Mouse (Mus musculus) adrenal gland, adult 18-20 months (tissue): ENCODE measurements at regions not wholly inside any gene's neighbourhood (a gene's known extent, or its start where the extent isn't known, plus 50 kb on each side); places are given as distances from the start of the nearest gene placed in this dataset.
A peak's percentile ranks its signal among the peaks of the same experiment; 100 is the strongest.

ENCODE experiments used
- DNase-seq, 2 experiments: peaks; one replicate each; pipeline ENCODE4 v3.0.0; 2021 to 2022; ENCODE audit warnings: low spot score in 2 of 2

DNA sequence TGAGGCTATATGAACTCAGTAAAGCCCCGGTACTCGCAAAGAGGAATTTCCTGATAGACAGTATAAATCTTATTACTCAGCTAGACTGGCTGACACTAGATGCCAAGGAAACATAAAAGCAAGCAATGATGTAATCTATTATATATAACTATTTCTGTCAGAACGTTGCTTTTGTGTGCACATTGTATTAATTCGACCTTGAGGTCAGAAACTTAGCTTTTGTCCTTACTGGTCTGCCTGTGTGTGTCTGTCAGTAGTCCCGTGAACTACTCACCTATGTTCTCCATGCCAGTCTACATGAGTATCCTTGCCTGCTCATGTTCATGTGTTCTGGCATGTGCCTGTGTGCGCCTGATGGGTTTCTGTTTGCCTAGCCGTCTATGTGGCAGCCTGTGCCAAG lies 70.5 kb downstream of the Tmx1 start:
- no peak for DNase-seq

GRCm38 (mm10) chr12:70524703-70525102 lies 71.8 kb downstream of the Tmx1 start:
- DNase-seq, result no peak

DNA sequence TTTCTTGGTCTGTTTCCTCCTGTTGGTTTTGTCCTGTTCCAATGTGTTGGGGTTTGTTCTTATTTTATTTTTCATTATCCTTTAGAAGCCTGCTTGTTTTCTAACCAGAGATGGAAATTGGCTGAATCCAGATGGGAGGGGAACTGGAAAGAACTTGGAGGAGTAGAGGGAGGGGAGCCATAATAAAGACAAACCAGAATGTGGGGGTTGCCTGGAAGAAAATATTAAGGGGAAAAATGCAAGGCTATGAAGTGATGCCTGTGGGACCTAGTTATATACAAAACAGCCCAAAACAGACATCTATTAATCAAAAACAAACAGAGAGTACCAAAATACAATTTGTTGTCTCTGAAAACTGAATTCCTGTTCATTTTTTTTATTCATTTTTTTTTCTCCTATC lies 78.8 kb downstream of the Tmx1 start:
- DNase-seq, result no peak

DNA sequence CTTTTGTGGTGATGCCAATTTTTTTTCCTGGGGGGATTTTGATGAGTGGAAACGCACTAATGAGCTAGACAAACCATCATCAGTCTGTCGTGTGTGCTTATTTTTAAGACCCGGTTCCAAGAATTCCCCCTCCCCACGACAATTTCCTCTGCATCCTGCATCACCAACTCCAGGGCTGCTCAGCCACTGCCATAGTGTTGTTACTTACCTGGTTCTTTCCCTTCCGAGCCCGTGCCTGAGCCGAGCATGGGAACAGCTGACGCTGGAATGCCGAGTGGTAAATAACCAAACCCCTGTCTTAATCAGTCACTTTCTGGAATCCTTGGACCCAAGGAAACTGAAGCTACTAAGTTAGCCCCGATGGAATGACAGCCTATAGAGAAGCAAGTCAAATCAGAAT lies 79.3 kb downstream of the Tmx1 start:
- DNase-seq, result no peak

DNA sequence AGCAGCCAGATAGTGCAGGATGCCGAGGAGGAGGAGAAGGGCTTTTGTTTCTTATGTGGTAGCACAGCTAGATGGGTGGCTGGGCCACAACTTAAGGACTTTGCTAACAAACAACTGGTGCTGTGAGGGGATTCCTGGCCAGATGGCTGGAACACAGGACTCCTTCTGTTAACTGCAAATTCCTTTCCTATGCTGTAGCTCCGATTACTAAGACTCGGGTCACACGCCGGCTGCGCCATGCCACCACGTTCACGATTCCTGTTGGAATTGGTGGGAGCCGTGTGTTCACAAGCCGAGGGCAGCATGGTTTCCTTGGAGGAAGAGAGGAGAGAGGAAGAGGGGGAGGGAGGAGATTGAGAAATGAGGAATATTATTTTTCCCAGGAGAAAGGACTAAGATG lies 79.9 kb downstream of the Tmx1 start:
- no peak for DNase-seq

DNA sequence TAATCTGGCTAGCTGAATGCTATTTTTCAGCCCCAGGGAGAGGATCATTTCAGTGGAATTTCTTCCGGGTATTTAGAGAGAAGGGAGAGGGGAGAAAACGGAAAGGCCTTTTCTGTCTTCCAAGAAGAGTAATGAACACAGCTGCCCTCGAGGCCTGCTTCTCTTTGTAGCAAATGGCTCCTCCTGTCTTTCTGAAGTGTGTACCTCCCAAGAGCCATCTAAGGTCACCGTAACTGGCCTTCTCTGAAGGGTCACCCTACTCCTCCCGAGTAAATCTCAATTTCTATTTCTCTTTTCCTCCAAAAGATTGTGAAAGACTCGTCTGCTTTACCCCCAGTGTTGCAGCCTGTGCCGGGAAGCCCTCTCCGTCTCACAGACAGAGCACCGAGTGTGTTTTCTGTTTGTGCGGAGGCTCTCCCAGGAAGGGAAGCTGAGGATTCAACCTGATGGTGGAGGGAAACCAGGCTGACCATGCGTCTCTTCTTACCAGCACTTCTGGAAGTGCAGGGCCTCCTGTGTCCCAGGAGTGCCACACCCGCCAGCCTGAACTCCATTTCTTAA lies 80.6 kb downstream of the Tmx1 start:
- no peak for DNase-seq

DNA sequence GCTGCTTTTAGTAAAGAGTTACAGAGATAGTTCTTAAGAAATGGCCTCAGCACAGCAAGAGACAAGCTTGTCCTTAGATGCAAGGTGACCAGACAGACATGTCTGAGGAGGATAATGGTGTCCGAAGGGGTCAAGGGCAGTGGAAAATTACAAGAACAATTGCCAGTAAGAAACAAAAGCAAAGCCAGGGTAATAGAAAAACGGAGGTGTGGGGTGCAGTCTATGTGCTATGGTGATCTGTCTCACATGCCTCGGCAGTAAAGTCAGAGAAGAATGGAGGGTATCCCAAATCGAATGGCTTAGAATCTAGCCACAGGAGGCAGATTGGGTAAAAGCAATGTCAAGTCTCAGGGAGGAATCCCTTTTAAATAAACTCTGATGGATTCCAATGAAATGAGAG lies 86.2 kb downstream of the Tmx1 start:
- DNase-seq, result no peak

DNA sequence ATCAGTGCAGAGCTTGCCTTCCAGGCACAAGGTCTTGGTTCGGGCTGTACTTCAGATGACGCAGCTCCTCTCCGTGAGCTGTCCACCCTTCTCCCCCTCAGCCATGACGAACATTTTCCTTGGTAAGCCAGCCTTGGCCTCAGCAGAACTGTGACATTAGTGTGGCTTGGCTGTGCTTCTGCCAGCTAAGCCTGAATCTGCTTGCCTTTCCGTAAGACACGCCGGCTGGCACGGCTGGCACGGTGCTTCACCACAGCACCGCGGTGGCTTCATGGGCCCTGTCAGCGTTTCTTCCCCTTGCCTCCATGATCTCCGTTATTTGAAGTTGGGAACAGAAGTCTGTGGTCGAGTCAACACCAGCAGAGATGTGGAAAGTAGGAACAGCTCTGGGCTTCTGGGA lies 87.0 kb downstream of the Tmx1 start:
- peak in 1 of 2 experiments; percentile 61 for DNase-seq

DNA sequence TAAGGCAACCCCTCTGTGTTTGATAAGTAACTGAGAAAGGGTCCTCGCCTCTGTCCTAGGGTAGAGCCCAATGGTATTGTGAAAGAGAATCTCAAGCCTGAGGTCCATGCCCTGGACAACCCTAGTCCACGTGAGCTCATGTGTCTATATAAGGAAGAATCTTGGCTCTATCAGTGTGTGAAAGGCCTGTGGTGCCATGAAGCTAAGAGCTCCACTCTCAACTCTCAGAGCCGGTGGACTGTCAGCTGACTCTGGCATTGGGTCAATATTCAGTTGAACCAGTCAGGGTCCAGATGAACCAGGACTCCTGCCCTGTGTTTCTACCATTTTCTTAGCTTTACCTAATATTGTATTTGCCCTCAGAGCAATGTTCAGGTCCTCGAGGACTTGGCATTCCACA lies 88.5 kb downstream of the Tmx1 start:
- DNase-seq, result no peak

DNA sequence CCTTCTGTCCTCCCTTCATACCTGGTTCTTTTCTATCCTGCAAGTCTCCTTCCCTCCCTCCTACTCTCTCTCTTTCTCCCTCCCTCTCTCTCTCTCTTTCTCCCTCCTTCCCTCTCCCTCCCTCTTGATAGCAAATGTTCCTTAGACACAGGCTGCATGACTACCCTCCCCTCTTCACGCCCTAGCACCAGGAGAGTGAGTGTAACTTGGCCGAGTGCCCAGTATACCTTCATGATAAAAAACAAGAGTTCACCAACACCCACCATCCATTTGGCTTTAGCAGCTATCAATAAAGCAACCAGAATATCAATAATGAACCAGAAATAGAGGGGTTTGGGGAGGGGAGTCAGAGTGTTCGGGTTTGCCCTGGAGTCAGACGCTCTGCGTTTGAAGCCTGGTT lies 90.4 kb downstream of the Tmx1 start:
- DNase-seq, result no peak

DNA sequence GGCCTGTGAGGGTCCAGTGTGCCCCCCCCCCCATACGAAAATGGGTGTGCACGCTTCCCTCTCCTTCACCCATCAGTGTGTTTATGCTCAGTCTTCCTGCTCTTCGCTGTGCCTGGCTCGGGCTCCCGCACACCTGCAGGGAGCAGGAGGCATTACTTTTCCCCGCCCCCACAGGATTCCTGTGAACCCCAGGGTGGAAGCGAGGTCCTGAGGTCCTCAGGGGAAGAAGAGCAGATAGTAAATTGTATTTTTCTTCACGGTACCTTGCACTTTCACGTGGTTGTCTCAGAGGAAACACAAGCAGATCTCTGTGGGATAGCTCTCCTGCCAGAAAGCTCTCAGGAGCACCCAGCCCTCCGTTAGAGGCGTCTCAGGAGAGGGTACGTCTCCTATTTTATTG lies 91.4 kb downstream of the Tmx1 start:
- DNase-seq, result no peak

DNA sequence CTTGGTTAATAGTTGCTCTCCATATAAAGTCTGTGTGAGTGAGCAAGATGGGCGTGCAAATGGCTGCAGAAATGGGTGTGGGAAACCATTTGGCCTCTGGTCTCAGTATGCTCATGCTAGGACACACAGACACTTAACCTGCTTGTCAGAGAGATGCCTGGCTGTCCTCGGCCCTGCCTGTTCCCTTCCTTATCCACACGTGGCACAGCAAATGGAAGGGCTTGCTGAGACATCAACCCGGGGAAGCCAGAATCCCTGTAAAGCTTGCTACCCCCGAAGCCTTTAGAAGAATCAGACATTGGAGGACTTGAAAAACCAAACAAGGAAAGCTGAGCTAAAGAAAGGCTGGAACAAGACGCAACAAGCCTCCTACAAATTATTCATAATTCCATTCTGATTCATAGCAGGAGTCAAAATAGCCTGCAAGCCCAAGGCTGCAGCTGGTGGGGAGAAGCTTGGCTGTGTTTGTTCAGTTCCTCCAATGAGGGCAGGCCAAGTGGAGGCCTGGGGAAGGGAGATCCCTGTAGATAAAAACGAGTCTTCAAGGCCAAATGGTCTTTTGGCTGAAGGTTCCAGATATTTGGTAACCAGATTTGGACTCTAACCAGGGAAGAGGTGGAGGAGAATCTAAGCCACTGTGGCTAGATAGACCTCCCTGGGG lies 92.1 kb downstream of the Tmx1 start:
- DNase-seq, result peak in 1 of 2 experiments; percentile 36

- no peak for DNase-seq
These were observed 94.3 kb downstream of the Tmx1 start for GRCm38 (mm10) chr12:70547199-70547598.

GRCm38 (mm10) chr12:70549296-70549695 lies 96.4 kb downstream of the Tmx1 start:
- DNase-seq, result no peak

GRCm38 (mm10) chr12:70553866-70554265 lies 101.0 kb downstream of the Tmx1 start:
- DNase-seq, result no peak

- DNase-seq, result no peak
These were observed 101.7 kb downstream of the Tmx1 start for GRCm38 (mm10) chr12:70554586-70554985.

- DNase-seq, result no peak
These were observed 102.8 kb downstream of the Tmx1 start for GRCm38 (mm10) chr12:70555723-70556122.

GRCm38 (mm10) chr12:70556820-70557219 lies 103.9 kb downstream of the Tmx1 start:
- DNase-seq, result no peak

- DNase-seq, result no peak
These were observed 110.6 kb downstream of the Tmx1 start for GRCm38 (mm10) chr12:70563446-70563845.

- no peak for DNase-seq
These were observed 122.8 kb downstream of the Tmx1 start for GRCm38 (mm10) chr12:70575665-70576064.

GRCm38 (mm10) chr12:70577769-70578168 lies 124.9 kb downstream of the Tmx1 start:
- DNase-seq, result no peak

GRCm38 (mm10) chr12:70579328-70579905 lies 126.5 kb downstream of the Tmx1 start:
- DNase-seq, result no peak

DNA sequence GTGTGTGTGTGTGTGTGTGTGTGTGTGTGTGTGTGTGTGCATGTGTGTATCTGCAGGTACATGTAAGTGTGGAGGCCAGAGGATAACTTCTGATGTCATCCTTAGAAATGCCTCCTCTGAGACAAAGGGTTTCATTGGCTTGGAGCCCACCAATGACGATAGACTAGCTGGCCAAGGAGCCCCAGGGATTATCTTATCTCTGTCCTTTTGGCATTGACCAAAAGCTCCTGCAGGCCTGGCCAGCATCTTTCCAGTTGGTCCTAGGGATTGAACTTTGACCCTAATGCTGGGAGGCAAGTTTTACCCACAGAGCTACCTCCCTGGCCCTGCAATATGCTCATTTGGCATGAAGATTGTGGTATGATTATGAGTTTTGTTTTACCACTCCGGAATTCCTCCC lies 133.3 kb downstream of the Tmx1 start:
- DNase-seq, result no peak
